7 mouse cellular contexts compared by ENCODE assay signal in the genomic region with DNA sequence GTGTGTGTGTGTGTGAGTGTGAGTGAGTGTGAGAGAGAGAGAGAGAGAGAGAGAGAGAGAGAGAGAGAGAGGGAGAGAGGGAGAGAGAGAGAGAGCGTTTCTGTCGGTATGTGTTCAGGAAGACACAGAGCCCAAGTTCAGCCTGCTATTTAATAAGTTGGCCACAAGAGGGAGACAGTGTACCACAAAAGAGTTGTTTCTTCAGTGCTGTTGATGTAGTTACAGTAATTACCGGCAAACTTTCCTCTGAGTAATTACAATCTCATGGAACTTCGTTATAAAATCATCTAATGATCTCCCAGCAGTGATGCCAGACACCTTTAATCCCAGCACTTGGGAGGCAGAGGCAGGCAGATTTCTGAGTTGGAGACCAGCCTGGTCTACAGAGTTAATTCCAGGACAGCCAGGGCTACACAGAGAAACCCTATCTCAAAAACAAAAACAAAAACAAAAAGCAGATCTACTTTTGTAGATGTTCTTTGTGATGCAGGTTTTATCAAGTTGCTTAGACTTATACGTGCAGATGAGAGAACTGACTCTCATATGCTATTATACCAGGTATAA. TPM values are rescaled to one million over a fixed set of nuclear protein-coding genes. Genes with fewer than 3 reads are reported as not detected.
A peak's percentile ranks its signal among the peaks of the same experiment; 100 is the strongest.
DNase-seq lines count a peak whose midpoint lies in the region; ATAC-seq and TF ChIP-seq lines count a peak whose summit lies in the region.

No protein-coding gene starts in this region.

- ATAC-seq in embryonic facial prominence, embryonic 12.5 days (ENCODE audit: insufficient number of reproducible peaks, insufficient read depth, low FRiP score, low TSS enrichment): no peak
- ATAC-seq in lung, embryonic 14.5 days (ENCODE audit: insufficient read depth): peak; percentile 64; the same call in 1 of the 2 replicates

- H3K27me3 ChIP-seq in ES-Bruce4 (ENCODE audit: control insufficient read depth, insufficient read depth, low read length, poor library complexity, severe bottlenecking): no peaks in the 10 kb centered on the region
- H3K27me3 ChIP-seq in embryonic facial prominence, embryonic 12.5 days: no peaks in the 10 kb centered on the region
- H3K27me3 ChIP-seq in lung, embryonic 14.5 days (ENCODE audit: insufficient read depth, low read length): no peaks in the 10 kb centered on the region

- peak; percentile 83 for DNase-seq in ZHBTc4 (ENCODE audit: low read depth, low spot score)
- DNase-seq in heart, postnatal 14 days: peak; percentile 35 to 74
- DNase-seq in layer of hippocampus, adult 11-12 months (ENCODE audit: low spot score): peak; percentile 56
- DNase-seq in lung, embryonic 14.5 days: peak; percentile 93
- DNase-seq in retina, embryonic 14.5 days (ENCODE audit: low spot score): peak; percentile 96

- H3K4me1 ChIP-seq in ES-Bruce4 (ENCODE audit: control insufficient read depth, insufficient read depth, low read length): no peaks in the 10 kb centered on the region
- no peaks in the 10 kb centered on the region for H3K4me1 ChIP-seq in embryonic facial prominence, embryonic 12.5 days
- H3K4me1 ChIP-seq in lung, embryonic 14.5 days (ENCODE audit: insufficient read depth): no peaks in the 10 kb centered on the region

- no peak for TF ChIP-seq EP300 in ES-Bruce4 (IDR thresholded peaks at IDR 0.05; ENCODE audit: insufficient read depth, low read depth, low read length)

- H3K36me3 ChIP-seq in ES-Bruce4 (ENCODE audit: control insufficient read depth, insufficient read depth, low read length, poor library complexity, severe bottlenecking): peaks cover 3% of the 10 kb centered on the region
- H3K36me3 ChIP-seq in embryonic facial prominence, embryonic 12.5 days: no peaks in the 10 kb centered on the region
- H3K36me3 ChIP-seq in lung, embryonic 14.5 days (ENCODE audit: insufficient read depth): 0 out of 2 replicates have a peak, but pooled peaks cover 4% of the 10 kb centered on the region

- no peak overlapping the region for H3K27ac ChIP-seq in ES-Bruce4 (ENCODE audit: insufficient read depth, low read length)
- no peak overlapping the region for H3K27ac ChIP-seq in embryonic facial prominence, embryonic 12.5 days
- no peak overlapping the region for H3K27ac ChIP-seq in lung, embryonic 14.5 days (ENCODE audit: low read depth)

- H3K9ac ChIP-seq in ES-Bruce4 (ENCODE audit: low read depth, poor library complexity, severe bottlenecking): no peak overlapping the region
- no peak overlapping the region; the same call in 1 of the 2 replicates for H3K9ac ChIP-seq in embryonic facial prominence, embryonic 12.5 days
- no peak overlapping the region for H3K9ac ChIP-seq in lung, embryonic 14.5 days

- H3K4me2 ChIP-seq in embryonic facial prominence, embryonic 12.5 days (replicated peaks): peak overlapping the region; percentile 30
- H3K4me2 ChIP-seq in lung, embryonic 14.5 days: no peak overlapping the region

- intact Hi-C loops in heart, postnatal 14 days (cut with DNase I): loop anchor here (1.0 to 10.0 kb wide), 3 partner anchors 24 to 349 kb away; no protein-coding TSS in a partner anchor

- WGBS in embryonic facial prominence, embryonic 12.5 days: 8% methylated on average over 5 of the region's 5 CpGs
- WGBS in lung, embryonic 14.5 days: 9% methylated on average over 5 of the region's 5 CpGs

- TF ChIP-seq POLR2A in ES-Bruce4 (IDR thresholded peaks at IDR 0.05; ENCODE audit: insufficient read depth, low read length): no peak

- TF ChIP-seq CTCF in ES-Bruce4 (IDR thresholded peaks at IDR 0.05; ENCODE audit: low read depth, low read length): no peak
- TF ChIP-seq CTCF in lung, embryonic 14.5 days (IDR thresholded peaks at IDR 0.05; ENCODE audit: low read depth): peak; percentile 90

- H3K9me3 ChIP-seq in ES-Bruce4 (replicated peaks; ENCODE audit: control insufficient read depth, insufficient read depth, low read length, poor library complexity, severe bottlenecking): no peaks in the 10 kb centered on the region
- no peaks in the 10 kb centered on the region for H3K9me3 ChIP-seq in embryonic facial prominence, embryonic 12.5 days
- no peaks in the 10 kb centered on the region for H3K9me3 ChIP-seq in lung, embryonic 14.5 days (ENCODE audit: low read depth, low read length)

- H3K4me3 ChIP-seq in ES-Bruce4 (ENCODE audit: low read depth, low read length): 0 out of 2 replicates have a peak overlapping the region, but pooled peaks have one; percentile 4
- no peak overlapping the region for H3K4me3 ChIP-seq in embryonic facial prominence, embryonic 12.5 days
- H3K4me3 ChIP-seq in lung, embryonic 14.5 days (ENCODE audit: low read depth, low read length): no peak overlapping the region

RNA-seq across cellular contexts. Expression of a gene that starts 21.3 kb away (rescaled TPM):
- polyA plus RNA-seq in ES-Bruce4 (2011; ENCODE audit: insufficient read depth, insufficient read length, low read depth, missing spikeins): 83.3 and 88.5 TPM in 2 replicates
- 21.9 and 24.1 TPM in 2 replicates for polyA plus RNA-seq in embryonic facial prominence, embryonic 12.5 days (2016; fragmentation: Nextera tagmentation; extraction: Ambion mirVana)
- 10 to 100 TPM; 56.4 to 57.8 TPM for total RNA-seq in heart, postnatal 14 days (2021)
- 63.1 and 66.3 TPM in 2 replicates for polyA plus RNA-seq in lung, embryonic 14.5 days (2014; fragmentation: Nextera tagmentation; extraction: Ambion mirVana)

RNA-seq across cellular contexts. Expression of a gene that starts 30.1 kb away (rescaled TPM):
- 0.59 and 1.5 TPM in 2 replicates for polyA plus RNA-seq in ES-Bruce4 (2011; ENCODE audit: insufficient read depth, insufficient read length, low read depth, missing spikeins)
- polyA plus RNA-seq in embryonic facial prominence, embryonic 12.5 days (2016; fragmentation: Nextera tagmentation; extraction: Ambion mirVana): 20.2 and 23.6 TPM in 2 replicates
- 10 to 100 TPM; 45.2 to 45.3 TPM for total RNA-seq in heart, postnatal 14 days (2021)
- 42.3 and 47.3 TPM in 2 replicates for polyA plus RNA-seq in lung, embryonic 14.5 days (2014; fragmentation: Nextera tagmentation; extraction: Ambion mirVana)
